Mouse (Mus musculus): ENCODE results near the gene Clk4. TPM values are rescaled to one million over a fixed set of nuclear protein-coding genes. Genes with fewer than 3 reads are reported as not detected.
A peak's percentile ranks its signal among the peaks of the same experiment; 100 is the strongest.

Gene Clk4
- total and polyA plus RNA-seq, 3 experiments: 26.2 to 41.9 (median 32.5) TPM

DNA sequence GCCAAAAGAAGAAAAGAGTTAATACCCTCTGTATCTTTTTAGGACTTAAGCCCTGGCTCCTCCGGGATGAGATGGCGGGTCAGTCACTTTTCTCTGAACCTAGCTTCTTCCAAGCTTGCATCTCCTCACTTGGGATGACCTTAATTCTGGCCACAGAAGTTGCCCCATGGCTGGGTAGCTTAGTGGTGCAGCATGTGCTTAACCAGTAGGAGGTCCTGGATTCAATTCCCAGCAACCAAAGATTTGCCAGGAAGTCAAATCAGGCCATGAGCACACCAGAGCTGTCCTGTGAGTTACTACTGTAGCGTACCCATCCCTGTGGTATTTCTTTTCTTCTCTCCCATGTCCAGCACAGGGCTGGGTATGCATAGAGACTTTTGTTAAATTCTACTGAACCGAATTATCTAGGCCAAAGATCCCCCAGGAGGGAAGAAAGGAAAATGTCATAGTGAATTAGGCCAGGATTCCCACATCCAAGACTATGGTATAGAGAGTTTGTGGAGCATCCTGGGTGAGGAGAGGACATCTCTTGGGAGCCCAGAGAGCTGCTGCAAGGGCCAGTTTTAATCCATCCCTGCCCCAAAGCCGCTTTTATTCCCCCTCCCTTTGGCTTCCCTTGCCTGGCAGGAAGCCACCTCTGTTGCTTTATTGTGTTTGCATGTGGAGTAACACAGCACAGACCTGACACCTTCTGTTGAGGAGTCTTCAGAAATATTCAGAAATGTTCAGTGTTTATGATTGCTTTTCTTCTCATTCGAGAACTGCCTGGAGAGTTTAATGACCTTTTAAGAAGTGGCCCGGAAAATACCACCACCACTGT is 54.7 kb downstream of the Clk4 start:
- TF ChIP-seq EP300 (IDR thresholded peaks at IDR 0.05; ENCODE audit: insufficient read depth, low read depth, low read length) (no peak), POLR2A (IDR thresholded peaks at IDR 0.05; ENCODE audit: insufficient read depth, low read depth, low read length) (no peak), CTCF (IDR thresholded peaks at IDR 0.05) (no peak)

DNA sequence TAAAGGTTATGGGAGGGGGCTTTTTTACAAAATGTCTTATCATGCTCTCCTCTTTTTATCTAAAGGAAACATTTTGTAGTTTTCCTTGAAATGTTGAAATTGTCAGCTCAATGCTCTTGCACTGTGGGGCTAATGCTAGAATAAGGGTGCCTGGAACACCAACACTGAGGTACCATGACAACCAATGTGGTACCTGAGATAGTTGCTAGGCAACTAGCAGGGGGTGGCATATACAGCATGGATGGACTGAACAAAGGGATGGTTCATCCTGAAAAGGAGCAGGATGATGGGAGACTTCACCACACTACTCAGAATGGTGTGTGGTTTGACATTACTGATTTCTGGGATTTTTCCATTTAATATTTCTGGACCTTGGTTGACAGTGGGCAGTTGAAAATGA is 59.1 kb downstream of the Clk4 start:
- Histone ChIP-seq H3K36me3 (ENCODE audit: control insufficient read depth, insufficient read depth, low read length) (no peaks in the 10 kb centered on the region), H3K27me3 (ENCODE audit: control insufficient read depth, insufficient read depth, low read length) (peaks cover 3% of the 10 kb centered on the region; the same call in 1 of the 2 replicates), H3K79me2 (replicated peaks; ENCODE audit: control insufficient read depth, insufficient read depth, low read length) (no peaks in the 10 kb centered on the region), H3K4me3 (no peak overlapping the region), H3K27ac (no peak overlapping the region), H3K9ac (ENCODE audit: low read depth, low read length) (no peak overlapping the region), H3K4me1 (ENCODE audit: control insufficient read depth, insufficient read depth, low read length) (no peaks in the 10 kb centered on the region)
- intact Hi-C loops (cut with DNase I): loop anchor here (10.0 kb wide), 1 partner anchor 54 kb away; no protein-coding TSS in a partner anchor
- no peak for DNase-seq
- no peak for TF ChIP-seq POLR2A (IDR thresholded peaks at IDR 0.05; ENCODE audit: insufficient read depth, low read depth, low read length)
- no peak for TF ChIP-seq CTCF (IDR thresholded peaks at IDR 0.05)
- TF ChIP-seq EP300 (IDR thresholded peaks at IDR 0.05; ENCODE audit: insufficient read depth, low read depth, low read length): no peak

More for the DNA sequence above, 54.7 kb downstream of the Clk4 start:
- no peak overlapping the region for H3K4me3 ChIP-seq
- H3K36me3 ChIP-seq (ENCODE audit: control insufficient read depth, insufficient read depth, low read length): no peaks in the 10 kb centered on the region
- intact Hi-C loops (cut with DNase I): no loop called here
- no peak overlapping the region for H3K27ac ChIP-seq
- 75% methylated on average over 7 of the region's 7 CpGs for WGBS
- no peaks in the 10 kb centered on the region; the same call in 1 of the 2 replicates for H3K27me3 ChIP-seq (ENCODE audit: control insufficient read depth, insufficient read depth, low read length)
- H3K9ac ChIP-seq (ENCODE audit: low read depth, low read length): no peak overlapping the region
- no peaks in the 10 kb centered on the region for H3K4me1 ChIP-seq (ENCODE audit: control insufficient read depth, insufficient read depth, low read length)
- no peaks in the 10 kb centered on the region for H3K79me2 ChIP-seq (replicated peaks; ENCODE audit: control insufficient read depth, insufficient read depth, low read length)
- no peak for DNase-seq

DNA sequence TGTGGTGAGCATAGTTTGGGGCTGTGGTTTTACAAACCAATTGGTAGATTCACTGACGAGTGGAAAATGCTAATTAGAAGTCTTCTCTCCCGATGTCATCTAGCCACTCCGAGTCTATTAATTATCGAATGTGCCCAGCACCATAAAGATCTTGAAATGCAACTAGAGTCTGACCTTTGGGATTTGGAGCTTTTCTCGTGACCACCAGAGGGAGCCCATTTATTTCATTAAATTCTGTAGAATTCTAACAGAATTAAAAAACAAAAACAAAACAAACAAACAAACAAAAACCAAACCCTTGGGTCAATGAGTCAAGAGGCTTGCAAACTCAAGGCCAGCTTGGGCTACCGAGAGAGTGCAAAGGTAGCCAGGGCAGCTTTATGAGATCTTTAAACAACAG is 65.4 kb downstream of the Clk4 start:
- H3K79me2 ChIP-seq (replicated peaks; ENCODE audit: control insufficient read depth, insufficient read depth, low read length): no peaks in the 10 kb centered on the region
- no peak for DNase-seq
- TF ChIP-seq POLR2A (IDR thresholded peaks at IDR 0.05; ENCODE audit: insufficient read depth, low read depth, low read length) (no peak), EP300 (IDR thresholded peaks at IDR 0.05; ENCODE audit: insufficient read depth, low read depth, low read length) (no peak), CTCF (IDR thresholded peaks at IDR 0.05) (peak; percentile 64)
- peaks cover 2% of the 10 kb centered on the region; the same call in 1 of the 2 replicates for H3K4me1 ChIP-seq (ENCODE audit: control insufficient read depth, insufficient read depth, low read length)
- intact Hi-C loops (cut with DNase I): loop anchor here (2.0 to 10.0 kb wide), 3 partner anchors 48 to 208 kb away; no protein-coding TSS in a partner anchor
- no peak overlapping the region for H3K9ac ChIP-seq (ENCODE audit: low read depth, low read length)
- 73% methylated on average over 6 of the region's 6 CpGs for WGBS
- H3K27me3 ChIP-seq (ENCODE audit: control insufficient read depth, insufficient read depth, low read length): 0 out of 2 replicates have a peak, but pooled peaks cover 3% of the 10 kb centered on the region
- H3K27ac ChIP-seq: no peak overlapping the region
- no peaks in the 10 kb centered on the region for H3K36me3 ChIP-seq (ENCODE audit: control insufficient read depth, insufficient read depth, low read length)
- H3K4me3 ChIP-seq: no peak overlapping the region

DNA sequence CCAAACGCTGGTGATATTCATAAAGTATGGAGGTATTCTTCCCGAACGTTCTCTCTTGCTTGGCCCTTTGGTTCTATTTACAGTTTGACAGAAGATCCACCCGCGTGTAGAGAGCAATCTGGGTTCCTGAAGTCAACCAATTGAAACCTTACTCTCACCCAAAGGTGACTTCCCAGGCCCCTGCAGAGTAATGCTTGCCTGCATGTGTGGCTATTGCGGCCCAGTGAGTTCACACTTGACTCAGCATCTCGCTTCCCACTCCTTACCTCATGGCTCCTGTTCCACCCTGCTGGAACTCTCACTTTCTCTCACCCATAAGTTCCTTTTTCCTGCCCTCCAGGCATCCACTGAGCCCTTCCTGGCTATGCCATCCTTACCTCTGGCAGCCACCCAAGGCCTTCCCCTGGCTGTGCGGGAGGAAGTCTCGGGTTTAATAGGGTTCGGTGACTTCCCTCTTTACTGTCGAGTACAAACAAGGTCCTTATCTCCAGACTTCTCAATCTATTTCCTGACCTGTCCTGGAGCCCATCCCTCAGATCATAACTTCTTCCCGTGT is 66.9 kb downstream of the Clk4 start:
- 0 out of 2 replicates have a peak, but pooled peaks cover 3% of the 10 kb centered on the region for H3K27me3 ChIP-seq (ENCODE audit: control insufficient read depth, insufficient read depth, low read length)
- intact Hi-C loops (cut with DNase I): loop anchor here (10.0 kb wide), 1 partner anchor 46 kb away; no protein-coding TSS in a partner anchor
- no peak for DNase-seq
- TF ChIP-seq CTCF (IDR thresholded peaks at IDR 0.05): no peak
- TF ChIP-seq POLR2A (IDR thresholded peaks at IDR 0.05; ENCODE audit: insufficient read depth, low read depth, low read length): no peak
- TF ChIP-seq EP300 (IDR thresholded peaks at IDR 0.05; ENCODE audit: insufficient read depth, low read depth, low read length): no peak
- H3K36me3 ChIP-seq (ENCODE audit: control insufficient read depth, insufficient read depth, low read length): no peaks in the 10 kb centered on the region
- WGBS: 64% methylated on average over 12 of the region's 12 CpGs
- no peak overlapping the region for H3K4me3 ChIP-seq
- H3K79me2 ChIP-seq (replicated peaks; ENCODE audit: control insufficient read depth, insufficient read depth, low read length): no peaks in the 10 kb centered on the region
- no peak overlapping the region for H3K9ac ChIP-seq (ENCODE audit: low read depth, low read length)
- H3K27ac ChIP-seq: no peak overlapping the region
- peaks cover 2% of the 10 kb centered on the region; the same call in 1 of the 2 replicates for H3K4me1 ChIP-seq (ENCODE audit: control insufficient read depth, insufficient read depth, low read length)

DNA sequence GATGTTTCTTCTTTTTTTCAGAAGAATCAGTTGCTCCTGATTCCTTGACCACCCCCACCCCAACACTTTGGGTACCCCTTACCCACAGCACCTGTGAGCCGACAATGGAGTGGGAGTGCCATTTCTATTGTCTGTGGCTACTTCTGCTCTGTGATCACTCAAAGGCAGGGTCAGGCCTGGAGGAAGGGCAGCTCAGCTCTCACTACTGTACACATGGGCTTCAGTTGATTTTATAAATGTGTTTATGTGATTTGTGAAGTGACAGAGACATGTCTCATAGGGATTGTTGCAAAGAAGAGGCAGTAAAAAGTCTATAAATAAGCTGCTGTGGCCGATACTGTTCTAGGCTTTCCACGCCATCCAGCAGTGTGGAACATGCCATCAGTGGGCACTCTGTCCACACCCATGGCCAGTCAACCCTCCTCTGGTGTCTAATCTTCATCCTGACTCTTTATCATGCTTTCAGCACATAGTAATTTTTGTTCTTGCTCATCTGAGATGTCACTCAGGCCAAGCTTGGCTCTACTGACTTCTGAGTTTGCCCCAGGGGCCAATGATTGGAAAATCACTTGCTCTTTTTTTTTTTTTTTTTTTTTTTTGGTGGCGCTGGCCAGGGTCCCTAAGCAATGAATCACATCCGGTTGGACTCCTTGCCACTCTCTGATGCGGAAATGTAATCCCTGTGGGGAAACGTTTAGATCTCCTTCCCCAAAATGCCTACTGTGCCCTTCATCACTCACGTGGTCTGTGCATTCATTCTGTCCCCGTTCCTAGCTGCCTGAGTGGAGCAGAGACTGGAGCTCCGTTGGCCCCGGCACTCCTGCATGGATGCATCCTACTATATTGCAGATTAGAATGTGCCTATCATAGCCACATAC is 68.5 kb downstream of the Clk4 start:
- Histone ChIP-seq H3K27me3 (ENCODE audit: control insufficient read depth, insufficient read depth, low read length) (no peaks in the 10 kb centered on the region), H3K79me2 (replicated peaks; ENCODE audit: control insufficient read depth, insufficient read depth, low read length) (no peaks in the 10 kb centered on the region), H3K9ac (ENCODE audit: low read depth, low read length) (no peak overlapping the region), H3K4me3 (no peak overlapping the region), H3K4me1 (ENCODE audit: control insufficient read depth, insufficient read depth, low read length) (peaks cover 2% of the 10 kb centered on the region; the same call in 1 of the 2 replicates), H3K36me3 (ENCODE audit: control insufficient read depth, insufficient read depth, low read length) (no peaks in the 10 kb centered on the region), H3K27ac (no peak overlapping the region)
- TF ChIP-seq EP300 (IDR thresholded peaks at IDR 0.05; ENCODE audit: insufficient read depth, low read depth, low read length) (no peak), POLR2A (IDR thresholded peaks at IDR 0.05; ENCODE audit: insufficient read depth, low read depth, low read length) (no peak), CTCF (IDR thresholded peaks at IDR 0.05) (no peak)
- intact Hi-C loops (cut with DNase I): loop anchor here (10.0 kb wide), 1 partner anchor 45 kb away; no protein-coding TSS in a partner anchor
- WGBS: 64% methylated on average over 11 of the region's 11 CpGs
- no peak for DNase-seq

Other genes with a start within 250 kb of the Clk4 start
- gene Olfr54, start 247.5 kb upstream of the Clk4 start, total RNA-seq (2021): not detected
- gene Olfr54, start 247.5 kb upstream of the Clk4 start, polyA plus RNA-seq (2012; rRNA removed): not detected in 2 replicates
- gene Olfr1375, start 213.6 kb upstream of the Clk4 start, total RNA-seq (2021): not detected
- not detected in 2 replicates for gene Olfr1375, start 213.6 kb upstream of the Clk4 start, polyA plus RNA-seq (2012; rRNA removed)
- 1 to 10 TPM; 1.2 to 1.3 TPM for gene Zfp354a, start 202.5 kb upstream of the Clk4 start, total RNA-seq (2021)
- 0.86 and 1.3 TPM in 2 replicates for gene Zfp354a, start 202.5 kb upstream of the Clk4 start, polyA plus RNA-seq (2012; rRNA removed)
- gene Gm12569, start 41.3 kb upstream of the Clk4 start, total RNA-seq (2021): not detected
- gene Gm12569, start 41.3 kb upstream of the Clk4 start, polyA plus RNA-seq (2012; rRNA removed): not detected in 2 replicates
- gene BC049762, start 1.3 kb downstream of the Clk4 start, total RNA-seq (2021): under 1 TPM in 1 of 2 experiments, not detected in 1; 0.41 TPM
- gene BC049762, start 1.3 kb downstream of the Clk4 start, polyA plus RNA-seq (2012; rRNA removed): 0.23 and 0.84 TPM in 2 replicates
- gene Col23a1, start 28.2 kb downstream of the Clk4 start, total RNA-seq (2021): 1 to 10 TPM; 1.1 to 1.7 TPM
- gene Col23a1, start 28.2 kb downstream of the Clk4 start, polyA plus RNA-seq (2012; rRNA removed): 1.1 and 1.3 TPM in 2 replicates